Mouse (Mus musculus): ENCODE data around the gene Gm49510.

DNA sequence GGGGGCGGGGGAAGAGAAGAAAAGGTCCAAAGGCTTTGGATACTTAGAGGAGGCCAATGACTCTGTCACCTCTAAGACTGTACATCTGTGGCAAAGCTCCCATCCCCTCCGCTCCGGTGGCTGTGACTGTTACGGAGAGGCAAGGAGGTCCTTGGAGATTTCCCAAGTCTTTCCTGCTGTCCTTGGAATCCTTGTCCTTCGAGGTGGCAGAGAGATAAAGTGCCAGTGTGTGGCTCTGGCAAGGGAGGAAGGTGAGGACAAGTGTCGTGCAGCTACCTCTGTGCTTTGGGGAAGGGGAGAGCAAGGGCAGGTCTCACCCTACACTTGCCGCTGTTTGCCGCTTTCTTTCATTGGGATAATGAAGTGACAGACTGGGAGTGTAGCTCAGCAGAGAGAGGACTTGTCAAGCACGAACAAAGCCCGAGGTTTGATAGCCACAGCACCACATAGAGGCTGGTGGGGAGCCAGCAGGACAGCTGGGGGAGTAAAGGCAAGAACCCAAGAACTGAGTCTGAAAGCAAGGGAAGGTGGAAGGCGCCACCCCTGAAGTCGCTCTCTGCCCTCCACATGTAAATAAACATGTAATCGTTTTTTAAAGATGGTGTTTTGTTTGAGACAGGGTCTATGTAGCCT is 25.5 kb upstream of the Gm49510 start:
- no peak for TF ChIP-seq CTCF (IDR thresholded peaks at IDR 0.05; ENCODE audit: low read depth, low read length)
- TF ChIP-seq GATA1 (IDR thresholded peaks at IDR 0.05; ENCODE audit: borderline replicate concordance, low read length): no peak

Data from G1E (cell line).